Mouse (Mus musculus): ENCODE measurements around the gene Gng2.

Gene Gng2

GRCm38 (mm10) chr14:19860281-19860680 is 117.1 kb downstream of the Gng2 start:
- DNase-seq (ENCODE audit: low read depth, low spot score), result no peak

DNA sequence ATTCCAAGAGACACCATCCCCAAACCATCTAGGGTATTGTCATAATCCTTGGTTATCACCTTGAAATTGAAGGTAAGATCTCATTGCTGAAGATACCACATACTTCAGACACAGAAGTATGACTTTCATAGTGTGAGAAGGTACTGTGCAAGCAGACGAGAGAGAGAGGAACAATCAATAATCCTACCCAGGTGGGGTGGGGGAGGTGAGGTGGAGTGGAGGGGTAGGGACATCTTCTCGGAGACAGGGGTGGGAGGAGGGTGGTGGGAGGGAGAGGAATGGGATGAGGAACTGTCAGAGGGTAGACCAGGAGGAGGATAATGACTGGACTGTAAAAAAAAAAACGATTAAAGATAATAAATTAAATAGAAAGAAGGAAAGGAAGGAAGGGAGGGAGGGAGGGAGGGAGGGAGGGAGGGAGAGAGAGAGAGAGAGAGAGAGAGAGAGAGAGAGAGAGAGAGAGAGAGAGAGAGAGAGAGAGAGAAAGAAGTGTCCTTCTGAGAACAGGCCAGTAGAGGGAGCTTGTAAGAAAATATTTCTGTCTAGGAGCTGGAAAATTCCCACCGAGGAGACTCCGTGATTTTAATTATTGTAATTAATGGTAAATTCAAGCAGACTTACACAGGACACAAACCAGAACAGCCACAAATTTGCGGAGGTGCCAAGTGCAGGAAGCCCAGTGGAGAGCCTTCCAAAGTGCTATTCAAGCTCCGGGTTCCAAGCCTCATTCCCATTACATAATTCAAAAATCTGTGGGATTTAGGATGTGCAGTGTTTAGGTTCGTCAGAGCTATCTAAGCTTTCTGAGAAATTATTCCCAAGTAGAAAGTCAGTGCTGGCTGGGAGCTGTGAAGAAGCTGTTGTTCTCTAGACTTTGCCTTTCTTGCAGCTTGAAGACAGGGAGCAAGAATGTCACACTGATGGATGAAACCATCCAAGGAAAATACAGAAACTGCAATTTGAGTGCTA is 118.3 kb downstream of the Gng2 start:
- DNase-seq (ENCODE audit: low read depth, low spot score), result peak; percentile 69

- DNase-seq (ENCODE audit: low read depth, low spot score), result no peak
Observed at GRCm38 (mm10) chr14:19858279-19858678, 119.1 kb downstream of the Gng2 start.

DNA sequence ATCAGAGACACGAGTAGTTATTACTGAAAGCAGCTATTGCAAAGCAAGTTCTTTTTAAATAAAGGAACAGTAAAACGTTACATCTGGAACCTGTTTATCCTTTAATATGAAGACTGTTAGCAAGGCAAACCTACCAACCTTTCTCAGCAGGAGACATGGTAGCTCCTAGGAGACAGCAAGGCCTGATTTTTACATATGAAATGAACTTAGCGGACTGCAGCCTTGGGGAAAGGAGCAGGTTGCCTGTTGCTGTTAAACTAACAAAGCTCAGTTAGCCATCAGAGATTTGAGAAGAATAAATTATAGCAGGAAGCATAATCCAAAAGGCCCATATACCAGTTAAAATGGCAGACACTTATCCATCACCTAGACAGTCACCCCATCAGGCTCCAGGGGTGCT is 124.0 kb downstream of the Gng2 start:
- no peak for DNase-seq (ENCODE audit: low read depth, low spot score)

DNA sequence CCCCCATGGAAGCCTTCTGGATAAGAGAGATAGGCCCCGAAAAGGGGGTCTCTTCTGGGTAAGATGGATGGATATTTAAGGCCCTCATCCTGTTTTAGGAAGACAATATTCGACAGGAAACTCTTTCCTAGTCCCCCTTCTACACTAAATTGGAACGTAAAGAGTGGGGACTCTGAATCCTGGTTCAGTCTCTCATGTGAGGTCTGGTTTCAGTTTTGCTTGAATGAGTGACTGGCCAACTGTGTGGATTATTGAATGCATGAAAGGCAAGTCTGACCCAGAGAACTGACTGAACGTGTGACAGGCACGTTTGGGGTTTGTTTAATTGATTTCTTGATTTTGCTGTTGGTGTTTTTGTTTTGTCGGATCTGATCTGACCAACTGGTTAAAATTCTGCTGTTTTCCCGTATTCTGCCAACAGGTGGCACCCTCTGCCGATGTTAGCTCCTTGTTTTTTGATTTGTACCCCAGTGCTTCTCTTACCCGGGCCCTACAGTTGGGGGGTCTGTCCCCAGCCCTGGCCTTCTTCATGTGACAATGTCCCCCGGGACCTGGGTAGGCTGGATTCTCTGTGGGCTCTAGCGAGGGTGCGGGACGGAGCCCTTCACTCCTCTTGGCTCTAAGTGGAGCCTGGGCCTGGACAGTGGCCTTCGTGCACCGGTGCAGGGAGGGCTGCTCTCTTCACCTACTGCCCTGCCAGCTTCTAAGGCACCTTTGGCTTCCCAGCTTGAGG is 137.7 kb downstream of the Gng2 start:
- DNase-seq (ENCODE audit: low read depth, low spot score), result no peak

- DNase-seq (ENCODE audit: low read depth, low spot score), result no peak
Observed at GRCm38 (mm10) chr14:19836289-19836688, 141.1 kb downstream of the Gng2 start.

GRCm38 (mm10) chr14:19825481-19825880 is 151.9 kb downstream of the Gng2 start:
- DNase-seq (ENCODE audit: low read depth, low spot score), result no peak

DNA sequence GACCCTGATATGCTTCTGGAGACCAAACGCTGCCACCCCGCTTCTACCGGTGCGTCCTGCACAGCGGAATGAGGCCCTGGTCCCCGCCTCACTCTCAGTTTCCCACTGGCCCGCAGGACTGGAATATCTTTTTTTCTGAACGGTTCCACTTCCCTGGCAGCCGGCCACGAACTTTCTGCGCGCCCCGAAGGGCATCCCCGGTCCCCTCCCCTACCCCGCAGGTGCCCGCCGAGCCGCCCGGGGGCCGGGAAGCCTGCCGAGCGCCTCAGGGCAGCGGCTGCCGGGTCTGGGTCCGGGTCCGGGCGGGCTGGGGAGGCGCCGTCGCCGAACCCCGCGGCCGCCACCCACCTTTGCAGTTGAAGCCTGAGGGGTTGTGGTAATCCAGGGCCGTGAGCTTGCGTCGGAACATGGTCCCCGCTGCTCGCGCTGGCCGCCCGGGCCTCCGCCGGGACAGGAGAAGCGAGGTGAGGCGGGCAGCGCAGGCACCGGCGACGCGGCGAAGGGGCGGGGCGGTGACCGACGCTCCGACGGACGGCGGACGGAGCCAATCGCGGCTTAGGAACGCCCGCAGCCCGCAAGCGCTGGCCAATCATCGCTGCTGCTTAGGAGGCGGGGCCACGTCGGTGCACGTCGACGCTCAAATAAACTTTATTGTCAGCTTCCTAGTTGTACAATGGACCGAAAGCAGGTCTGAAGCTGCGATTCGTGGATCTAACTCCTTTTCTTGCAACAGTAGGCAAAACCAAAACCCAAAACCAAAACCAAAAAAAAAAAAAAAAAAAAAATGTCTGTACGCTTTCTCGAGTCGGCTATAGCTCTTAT is 153.9 kb downstream of the Gng2 start, which contains the start of gene Rtraf:
TSS of gene Rtraf (minus strand) at position 504 of the 822 bp plus-strand sequence.
- peak; percentile 95 for DNase-seq (ENCODE audit: low read depth, low spot score)

Data from telencephalon, adult 2 months (tissue).